Mouse (Mus musculus) forebrain, embryonic 12.5 days (tissue): ENCODE data around the gene Ighmbp2. TPM values are rescaled to one million over a fixed set of nuclear protein-coding genes. Genes with fewer than 3 reads are reported as not detected.

Source experiments
- ATAC-seq: fragments of 200-750 bp; cut with Nextera tagmentation; 2 replicates; pipeline ENCODE4 v1.8.0; 2017; ENCODE audit warnings: moderate TSS enrichment; ENCODE audit not compliant: low FRiP score
- H3K27ac ChIP-seq: fragments of 300-500 bp; sonication (generic); 2 replicates; pipeline ENCODE4 v1.5.1; 2016; ENCODE audit warnings: mild to moderate bottlenecking
- H3K27me3 ChIP-seq: fragments of 300-500 bp; sonication (generic); 2 replicates; pipeline ENCODE4 v1.6.1; 2016; ENCODE audit warnings: mild to moderate bottlenecking
- H3K36me3 ChIP-seq: fragments of 300-500 bp; sonication (generic); replicated peaks from 2 replicates; pipeline ENCODE4 v1.6.1; 2016; ENCODE audit warnings: mild to moderate bottlenecking
- H3K4me1 ChIP-seq: fragments of 300-500 bp; sonication (generic); 2 replicates; pipeline ENCODE4 v1.6.1; 2016
- H3K4me2 ChIP-seq: fragments of 300-500 bp; sonication (generic); 2 replicates; pipeline ENCODE4 v1.6.1; 2016; ENCODE audit warnings: mild to moderate bottlenecking, moderate library complexity
- H3K4me3 ChIP-seq: fragments of 300-500 bp; sonication (generic); replicated peaks from 2 replicates; pipeline ENCODE4 v1.5.1; 2016; ENCODE audit warnings: mild to moderate bottlenecking
- H3K9ac ChIP-seq: fragments of 300-500 bp; sonication (generic); 2 replicates; pipeline ENCODE4 v1.6.1; 2016; ENCODE audit warnings: mild to moderate bottlenecking
- H3K9me3 ChIP-seq: fragments of 300-500 bp; sonication (generic); 2 replicates; pipeline ENCODE4 v1.6.1; 2016
- WGBS: fragments of 180-500 bp; shearing (Covaris S2); methylation state at CpG from one replicate; pipeline ENCODE4 v1.1.7; 2016; 5-methylcytosine and 5-hydroxymethylcytosine counted together
- polyA plus RNA-seq: library from polyadenylated mRNA; unstranded; fragments of >200 nt; fragmentation: Nextera tagmentation; extraction: Ambion mirVana; gene quantifications from 2 replicates; pipeline ENCODE4 v1.2.1, GENCODE M21; 2016

Ighmbp2 gene
- 11.0 and 11.3 TPM in 2 replicates for polyA plus RNA-seq

DNA sequence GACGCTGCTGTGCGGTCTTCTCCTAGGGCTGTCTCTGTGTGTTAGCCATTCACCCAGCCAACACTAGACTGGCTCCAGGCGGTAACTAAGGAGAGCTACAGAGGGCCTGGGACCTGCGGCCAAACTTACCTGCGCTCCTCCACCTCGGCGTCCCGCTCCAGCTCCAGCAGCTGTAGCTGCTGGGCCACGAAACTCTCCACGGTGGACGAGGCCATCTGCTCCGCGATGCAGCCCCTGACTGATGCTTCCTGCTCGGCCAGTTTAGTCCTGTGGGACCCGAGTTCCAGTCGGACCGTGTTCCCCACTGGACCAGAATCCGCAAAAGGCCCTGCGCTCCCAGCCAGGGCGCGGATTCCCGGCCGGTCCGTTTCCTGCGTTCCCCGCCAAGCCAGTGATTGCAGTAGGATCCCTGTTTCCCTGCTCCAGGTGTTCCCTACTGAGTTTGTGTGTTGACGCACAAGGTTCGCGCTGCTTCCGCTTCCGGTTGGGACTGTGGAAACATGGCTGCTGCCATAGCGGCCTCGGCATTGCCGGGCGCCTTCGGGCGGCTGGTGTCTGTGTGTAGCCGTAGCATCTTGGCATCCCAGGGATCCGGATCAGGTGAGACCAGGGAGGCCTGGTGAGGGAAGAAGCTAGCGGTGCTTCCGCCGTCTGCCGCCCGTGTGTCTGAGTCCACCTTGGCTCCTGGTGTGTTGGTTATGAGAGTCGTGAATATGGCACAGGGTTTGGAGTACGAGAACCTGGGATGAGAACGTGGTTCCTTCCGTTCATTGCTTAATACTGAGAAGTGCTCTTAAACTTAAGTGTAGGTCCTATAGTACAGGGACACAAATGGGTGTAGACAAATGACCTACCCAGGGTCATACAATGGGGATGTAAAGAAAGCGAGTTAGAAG, at the start of gene Ighmbp2, which contains the start of gene Mrpl21:
Ighmbp2 (minus strand) TSS at position 446 of the 896 bp plus-strand sequence.
Mrpl21 (plus strand) TSS at position 330 of the 896 bp plus-strand sequence.
- Histone ChIP-seq H3K9me3 (no peaks in the 10 kb centered on the region), H3K4me3 (peak within 1 kb of the TSS; percentile 72), H3K27ac (peak within 1 kb of the TSS; percentile 43; the same call in 1 of the 2 replicates), H3K4me1 (peaks cover 20% of the 10 kb centered on the region), H3K36me3 (peaks cover 49% of the 10 kb centered on the region), H3K27me3 (no peaks in the 10 kb centered on the region), H3K9ac (peak within 1 kb of the TSS; percentile 83), H3K4me2 (peak within 1 kb of the TSS; percentile 71)
- ATAC-seq, result peak; percentile 94
- WGBS, result under 1% methylated on average over 49 of the region's 49 CpGs

DNA sequence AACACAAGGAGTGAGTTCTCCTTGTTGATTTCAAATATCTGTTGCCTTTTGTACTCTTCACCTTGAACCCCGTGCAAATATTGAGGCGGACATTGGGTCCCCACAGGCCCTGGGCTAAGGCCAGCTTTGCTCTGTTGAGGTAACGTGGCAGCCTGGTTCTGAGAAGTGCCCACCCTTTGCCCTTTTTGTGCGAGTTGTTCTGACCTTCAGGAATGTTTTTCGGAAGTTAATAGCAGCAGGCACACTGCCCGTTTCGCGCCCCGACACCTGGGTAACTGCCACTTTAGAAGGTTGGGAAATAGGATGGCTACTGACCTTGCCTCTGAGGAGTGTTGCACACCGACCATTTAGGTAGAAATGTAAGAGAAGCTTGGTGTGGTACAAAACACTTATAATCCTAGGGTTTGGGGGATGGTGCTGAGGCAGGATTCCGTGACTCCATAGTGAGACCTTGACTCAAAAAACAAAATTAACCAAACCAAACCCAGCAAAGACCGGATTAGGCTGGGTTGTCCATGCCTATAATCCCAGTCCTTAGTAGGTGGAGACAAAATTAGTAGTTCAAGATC, 43.7 kb upstream of the Ighmbp2 start:
- H3K27ac ChIP-seq, result peak overlapping the region; percentile 86; the same call in 1 of the 2 replicates
- ATAC-seq, result no peak
- no peaks in the 10 kb centered on the region for H3K36me3 ChIP-seq
- WGBS, result 85% methylated on average over 12 of the region's 12 CpGs
- H3K9me3 ChIP-seq, result no peaks in the 10 kb centered on the region
- no peak overlapping the region for H3K4me3 ChIP-seq
- H3K4me1 ChIP-seq, result peaks cover 42% of the 10 kb centered on the region
- peaks cover 28% of the 10 kb centered on the region for H3K27me3 ChIP-seq
- H3K4me2 ChIP-seq, result no peak overlapping the region
- H3K9ac ChIP-seq, result no peak overlapping the region

DNA sequence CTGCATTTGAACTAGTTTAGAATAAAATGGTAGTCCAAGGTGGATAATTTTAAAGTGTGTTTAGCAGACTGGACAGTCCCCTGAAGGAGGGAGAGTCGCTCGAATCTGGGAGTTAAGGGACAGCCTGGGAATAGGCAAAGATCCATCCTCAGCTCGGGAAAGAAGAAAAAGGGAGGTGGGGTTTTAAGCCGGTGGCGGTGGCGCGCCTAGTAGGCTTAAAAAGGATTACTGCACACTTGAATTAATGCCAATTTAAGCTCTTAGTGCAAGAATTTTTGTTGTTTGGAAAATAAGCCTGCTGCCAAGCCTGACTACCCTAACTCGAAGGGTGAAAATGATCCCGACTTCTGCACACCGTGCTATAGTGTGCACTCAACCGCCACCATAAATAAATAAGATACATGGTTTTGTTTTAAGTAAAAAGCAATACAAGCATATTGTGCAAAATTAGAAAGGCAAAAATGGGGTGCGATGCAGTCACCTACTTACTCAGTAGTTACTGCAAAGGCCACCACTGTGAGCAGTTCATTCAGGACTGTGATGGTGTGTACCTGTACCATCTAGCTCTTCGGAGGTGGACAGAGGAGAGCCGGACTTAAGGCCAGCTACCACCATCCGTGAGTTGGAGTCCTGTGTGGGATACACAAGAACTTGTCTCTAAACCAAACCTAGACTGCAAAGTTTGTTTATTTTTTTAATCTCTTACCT, 43.1 kb upstream of the Ighmbp2 start:
- peak overlapping the region; percentile 86 for H3K27ac ChIP-seq
- 0 out of 2 replicates have a peak overlapping the region, but pooled peaks have one; percentile 49 for H3K9ac ChIP-seq
- peaks cover 44% of the 10 kb centered on the region for H3K4me1 ChIP-seq
- no peaks in the 10 kb centered on the region for H3K36me3 ChIP-seq
- H3K4me3 ChIP-seq, result peak overlapping the region; percentile 45
- no peaks in the 10 kb centered on the region for H3K9me3 ChIP-seq
- H3K4me2 ChIP-seq, result peak overlapping the region; percentile 72
- peak; percentile 14; the same call in 1 of the 2 replicates for ATAC-seq
- H3K27me3 ChIP-seq, result peaks cover 35% of the 10 kb centered on the region
- WGBS, result 22% methylated on average over 15 of the region's 15 CpGs

DNA sequence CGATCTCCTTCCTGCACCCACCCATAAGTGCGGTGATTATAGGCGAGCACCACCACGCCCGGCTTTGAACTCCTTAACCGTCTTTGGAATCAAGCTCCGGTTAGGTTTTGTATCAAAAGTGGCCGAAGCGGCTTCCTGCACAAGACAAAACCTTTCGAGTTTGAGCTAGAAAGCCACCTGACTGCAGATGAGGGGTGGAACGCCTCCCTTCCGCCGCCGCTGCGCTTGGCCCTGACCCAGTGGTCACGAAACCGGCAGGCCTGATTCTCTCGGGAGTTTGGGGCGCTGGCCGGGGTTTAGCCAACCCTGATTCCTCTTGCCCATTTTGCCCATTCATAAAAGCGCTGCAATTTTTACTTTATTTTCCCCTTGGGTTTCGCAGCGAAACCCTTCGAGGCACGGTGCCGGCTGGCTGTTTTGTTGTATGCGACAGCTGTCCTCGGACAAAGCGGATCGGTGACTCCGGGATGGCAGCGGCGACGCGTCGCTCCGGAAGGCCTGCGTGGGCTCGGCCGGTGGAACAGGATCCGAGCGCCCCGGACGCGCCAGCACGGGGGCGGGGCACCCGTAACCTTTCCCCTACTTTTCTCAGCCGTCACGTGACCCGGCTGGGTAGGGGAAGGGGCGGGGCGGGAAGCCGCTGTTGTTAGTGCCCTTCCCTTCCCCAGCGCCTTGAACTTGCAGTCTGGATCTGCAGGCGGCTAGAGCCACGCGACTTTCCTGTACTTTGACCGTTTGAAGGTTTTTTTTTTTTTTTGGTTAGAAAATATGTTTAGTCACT, 42.3 kb upstream of the Ighmbp2 start:
- Histone ChIP-seq H3K9ac (peak overlapping the region; percentile 49), H3K27me3 (peaks cover 40% of the 10 kb centered on the region), H3K27ac (peak overlapping the region; percentile 86), H3K9me3 (no peaks in the 10 kb centered on the region), H3K4me1 (peaks cover 44% of the 10 kb centered on the region), H3K4me2 (peak overlapping the region; percentile 72), H3K4me3 (peak overlapping the region; percentile 45), H3K36me3 (no peaks in the 10 kb centered on the region)
- WGBS, result under 1% methylated on average over 59 of the region's 59 CpGs
- ATAC-seq, result peak; percentile 81

DNA sequence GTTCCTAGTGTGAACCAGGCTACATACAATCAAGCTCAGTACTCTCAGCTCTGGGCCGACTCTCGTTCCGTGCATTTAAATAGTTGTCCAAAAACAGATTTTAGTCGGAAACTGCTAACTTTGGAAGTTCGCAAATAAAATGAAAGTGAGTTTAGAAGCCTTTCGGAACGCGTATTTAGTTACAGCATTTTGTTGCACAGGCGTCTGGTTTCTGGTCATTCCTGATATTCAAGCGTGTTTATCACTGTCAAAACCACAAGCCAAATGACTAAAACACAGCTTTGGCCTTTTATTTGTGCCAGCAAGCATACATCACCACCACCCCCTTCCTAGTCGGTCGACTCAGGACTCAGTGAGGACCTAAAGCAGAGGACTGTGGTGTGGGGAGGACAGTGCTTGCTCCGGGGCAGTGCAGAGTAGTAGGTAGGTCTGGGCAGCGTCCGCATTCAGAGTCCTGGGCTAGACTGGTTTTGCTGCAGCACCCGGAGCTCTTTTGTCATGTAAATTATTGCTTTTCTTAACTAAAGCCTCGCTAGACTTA, 41.5 kb upstream of the Ighmbp2 start:
- no peak for ATAC-seq
- Histone ChIP-seq H3K4me2 (peak overlapping the region; percentile 72), H3K9me3 (no peaks in the 10 kb centered on the region), H3K9ac (0 out of 2 replicates have a peak overlapping the region, but pooled peaks have one; percentile 49), H3K36me3 (no peaks in the 10 kb centered on the region), H3K27ac (no peak overlapping the region), H3K4me1 (peaks cover 44% of the 10 kb centered on the region), H3K27me3 (peaks cover 45% of the 10 kb centered on the region), H3K4me3 (peak overlapping the region; percentile 45)
- WGBS, result 2% methylated on average over 17 of the region's 17 CpGs

DNA sequence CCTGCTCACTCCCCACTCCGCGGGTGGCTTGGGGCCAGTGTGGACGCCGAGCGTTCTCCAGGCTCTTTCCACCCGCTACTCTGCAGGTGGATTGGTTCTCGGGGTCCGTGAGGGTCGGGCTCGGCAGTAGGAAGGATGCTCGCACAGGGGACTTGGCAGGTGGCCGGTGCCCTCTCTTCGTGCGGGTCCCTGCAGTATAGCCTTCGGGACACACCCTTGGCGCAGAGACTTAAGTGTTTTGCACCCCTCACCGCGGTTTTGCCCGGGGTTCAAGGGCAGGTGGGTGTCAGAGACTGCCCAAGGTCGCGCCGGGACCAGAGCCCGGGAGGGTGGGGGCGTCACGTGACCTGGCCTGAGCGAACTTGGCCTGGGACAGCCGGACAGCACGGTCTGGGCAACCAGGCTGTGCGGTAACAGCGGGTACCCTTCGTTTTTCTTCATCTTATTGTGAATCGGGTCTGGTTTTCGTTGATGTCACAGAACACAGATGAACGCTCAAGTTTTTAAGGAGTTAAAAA, 41.0 kb upstream of the Ighmbp2 start:
- Histone ChIP-seq H3K4me1 (peaks cover 44% of the 10 kb centered on the region), H3K27ac (no peak overlapping the region), H3K9ac (peak overlapping the region; percentile 33), H3K36me3 (no peaks in the 10 kb centered on the region), H3K4me2 (peak overlapping the region; percentile 72), H3K4me3 (peak overlapping the region; percentile 45), H3K27me3 (peaks cover 45% of the 10 kb centered on the region), H3K9me3 (no peaks in the 10 kb centered on the region)
- peak; percentile 13 for ATAC-seq
- under 1% methylated on average over 34 of the region's 34 CpGs for WGBS

DNA sequence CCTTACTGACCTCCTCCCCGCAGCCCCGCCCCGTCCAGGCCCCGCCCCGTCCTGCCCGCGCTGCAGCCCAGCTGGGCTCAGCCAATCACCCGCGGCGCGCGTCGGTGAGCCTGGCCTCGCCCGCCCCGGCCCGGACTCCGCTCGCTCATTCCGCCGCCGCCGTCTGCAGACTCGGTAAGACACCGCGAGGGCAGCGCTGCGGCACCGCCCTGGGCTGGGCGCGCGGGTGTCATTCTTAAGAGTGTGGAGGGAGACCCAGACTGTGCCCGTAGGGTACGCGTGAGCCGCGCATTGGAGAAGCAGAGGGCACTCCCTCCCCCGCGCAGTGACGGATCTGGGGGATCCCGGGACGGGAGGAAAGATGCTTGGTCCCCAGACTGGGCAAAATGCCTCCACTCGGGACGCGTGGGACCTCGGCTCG, 40.4 kb upstream of the Ighmbp2 start:
- peak; percentile 82 for ATAC-seq
- H3K4me2 ChIP-seq, result peak overlapping the region; percentile 72
- no peaks in the 10 kb centered on the region for H3K9me3 ChIP-seq
- 1% methylated on average over 45 of the region's 47 CpGs for WGBS
- no peaks in the 10 kb centered on the region for H3K36me3 ChIP-seq
- H3K4me3 ChIP-seq, result peak overlapping the region; percentile 45
- H3K4me1 ChIP-seq, result peaks cover 44% of the 10 kb centered on the region
- H3K27ac ChIP-seq, result no peak overlapping the region
- H3K9ac ChIP-seq, result peak overlapping the region; percentile 33
- H3K27me3 ChIP-seq, result peaks cover 45% of the 10 kb centered on the region

DNA sequence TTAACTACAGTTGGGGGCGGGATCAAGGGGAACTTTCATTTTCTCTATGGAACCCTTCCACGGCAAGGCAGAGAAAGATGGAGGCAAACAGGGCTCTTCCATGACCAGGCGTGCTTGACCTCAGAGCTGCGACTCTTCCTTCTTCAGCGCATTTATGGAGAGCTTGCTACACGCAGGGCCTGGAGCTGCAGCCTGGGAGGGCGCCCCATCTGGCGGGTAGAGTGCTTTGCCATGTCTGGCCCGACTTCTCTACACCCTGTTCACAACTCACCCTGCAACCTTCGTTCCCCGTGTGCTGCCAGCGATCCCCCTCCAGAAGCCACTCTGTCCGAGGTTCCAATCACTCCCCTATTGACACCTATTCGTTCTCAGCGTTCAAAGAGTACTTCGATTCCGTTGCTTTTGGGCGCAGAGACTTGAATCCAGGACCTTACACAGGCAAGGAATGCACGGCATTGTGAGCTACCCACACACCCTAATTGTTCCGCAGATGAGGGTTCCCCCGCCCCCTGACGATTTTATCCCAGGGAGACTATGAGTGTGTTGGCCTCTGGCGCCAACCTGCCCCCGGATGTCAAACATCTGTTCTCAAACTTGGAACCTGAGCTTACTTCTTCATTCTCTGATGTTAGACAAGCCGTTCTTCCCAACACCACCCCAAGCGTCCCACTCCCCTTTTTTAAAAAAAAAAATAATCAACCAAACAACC, 39.6 kb upstream of the Ighmbp2 start, which contains the start of gene Cpt1a:
Cpt1a (plus strand) TSS at position 74 of the 709 bp plus-strand sequence.
- H3K27ac ChIP-seq, result no peak within 1 kb of the TSS
- peak within 1 kb of the TSS; percentile 33 for H3K9ac ChIP-seq
- no peak for ATAC-seq
- H3K4me1 ChIP-seq, result peaks cover 44% of the 10 kb centered on the region
- H3K27me3 ChIP-seq, result peaks cover 45% of the 10 kb centered on the region
- H3K4me2 ChIP-seq, result peak within 1 kb of the TSS; percentile 72
- no peaks in the 10 kb centered on the region for H3K36me3 ChIP-seq
- WGBS, result 5% methylated on average over 26 of the region's 26 CpGs
- peak within 1 kb of the TSS; percentile 45 for H3K4me3 ChIP-seq
- H3K9me3 ChIP-seq, result no peaks in the 10 kb centered on the region

DNA sequence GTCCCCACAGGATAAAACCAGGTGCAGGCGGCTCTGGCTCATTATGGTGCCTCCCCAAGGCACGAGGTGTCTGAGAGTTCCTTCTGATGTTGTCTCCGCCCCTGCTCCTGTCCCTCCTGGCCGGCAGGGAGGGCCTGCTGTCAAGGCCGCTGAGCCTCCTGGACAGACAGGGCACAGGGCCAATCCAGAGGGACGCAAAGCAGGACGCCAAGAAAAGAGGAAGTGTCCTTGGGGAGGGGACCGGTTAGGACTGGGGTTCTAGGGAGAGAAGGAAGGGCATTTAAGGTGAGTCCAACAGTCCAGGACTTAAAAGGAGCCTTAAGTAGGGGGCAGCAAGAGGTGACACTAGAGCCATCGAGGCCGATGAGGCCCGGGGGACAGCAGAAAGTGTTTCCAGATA, 38.8 kb upstream of the Ighmbp2 start:
- Histone ChIP-seq H3K9ac (no peak overlapping the region), H3K4me1 (peaks cover 44% of the 10 kb centered on the region), H3K4me3 (no peak overlapping the region), H3K4me2 (no peak overlapping the region), H3K9me3 (no peaks in the 10 kb centered on the region), H3K27me3 (peaks cover 45% of the 10 kb centered on the region), H3K36me3 (no peaks in the 10 kb centered on the region), H3K27ac (no peak overlapping the region)
- no peak for ATAC-seq
- 15% methylated on average over 11 of the region's 11 CpGs for WGBS

DNA sequence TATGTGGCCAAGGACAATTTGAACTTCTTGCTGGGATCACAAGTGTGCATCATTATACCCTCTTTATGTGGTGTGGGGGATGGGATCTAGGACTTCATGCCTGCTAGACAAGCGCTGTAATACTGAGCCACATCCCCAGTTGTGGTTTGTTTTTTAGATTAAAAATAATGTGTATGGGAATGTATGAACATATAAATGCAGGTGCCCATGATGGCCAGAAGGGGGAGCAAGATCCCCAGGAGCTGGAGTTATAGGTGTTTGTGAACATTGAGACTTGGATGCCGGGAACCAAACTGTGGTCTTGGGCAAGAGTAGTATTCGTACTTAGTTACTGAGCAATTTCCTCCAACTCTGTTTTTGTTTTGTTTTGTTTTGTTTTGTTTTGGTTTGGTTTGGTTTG, 38.0 kb upstream of the Ighmbp2 start:
- Histone ChIP-seq H3K4me1 (peaks cover 36% of the 10 kb centered on the region), H3K4me3 (no peak overlapping the region), H3K9me3 (no peaks in the 10 kb centered on the region), H3K36me3 (no peaks in the 10 kb centered on the region), H3K27me3 (peaks cover 45% of the 10 kb centered on the region), H3K4me2 (no peak overlapping the region), H3K9ac (no peak overlapping the region), H3K27ac (no peak overlapping the region)
- ATAC-seq, result no peak
- WGBS, result 77% methylated on average over 3 of the region's 3 CpGs
